Mouse (Mus musculus) erythroblast, embryonic 14.5 days (primary cell): ENCODE data around the gene Slk.

Experiments used
- GATA1 ChIP-seq: IDR thresholded peaks from 2 replicates; pipeline ENCODE4 v1.6.1; 2012; ENCODE audit warnings: low read length, inconsistent platforms, mixed read lengths
- TAL1 ChIP-seq: IDR thresholded peaks from 3 replicates; pipeline ENCODE4 v1.6.1; 2012; ENCODE audit warnings: low read length, inconsistent platforms, mixed read lengths

- no peak for TF ChIP-seq GATA1
- no peak for TF ChIP-seq TAL1
Observed at GRCm38 (mm10) chr19:47585772-47586171, 6.3 kb downstream of the Slk start.
